Mouse (Mus musculus) lung, postnatal 36 days (tissue): ENCODE measurements at regions not wholly inside any gene's neighbourhood (a gene's known extent, or its start where the extent isn't known, plus 50 kb on each side); places are given as distances from the start of the nearest gene placed in this dataset.

Source experiments
- DNase-seq: peaks from one replicate; pipeline ENCODE4 v3.0.0; 2022; ENCODE audit warnings: mixed read lengths

GRCm38 (mm10) chr1:76091031-76091430 is 545.0 kb downstream of the Slc4a3 start:
- no peak for DNase-seq

- peak; percentile 25 for DNase-seq
Observed at GRCm38 (mm10) chr1:76113281-76113680, 567.2 kb downstream of the Slc4a3 start.

GRCm38 (mm10) chr1:76120840-76121239 is 574.8 kb downstream of the Slc4a3 start:
- no peak for DNase-seq

- DNase-seq: no peak
Observed at GRCm38 (mm10) chr1:76130353-76130752, 584.3 kb downstream of the Slc4a3 start.

- peak; percentile 2 for DNase-seq
Observed at GRCm38 (mm10) chr1:76136810-76137209, 590.7 kb downstream of the Slc4a3 start.

- no peak for DNase-seq
Observed at GRCm38 (mm10) chr1:76137701-76138100, 591.6 kb downstream of the Slc4a3 start.

GRCm38 (mm10) chr1:76143516-76143915 is 597.5 kb downstream of the Slc4a3 start:
- DNase-seq: no peak

GRCm38 (mm10) chr1:76148963-76149362 is 602.9 kb downstream of the Slc4a3 start:
- no peak for DNase-seq

- no peak for DNase-seq
Observed at GRCm38 (mm10) chr1:76156291-76156690, 610.2 kb downstream of the Slc4a3 start.

- no peak for DNase-seq
Observed at GRCm38 (mm10) chr1:76167486-76167885, 621.4 kb downstream of the Slc4a3 start.

- DNase-seq: no peak
Observed at GRCm38 (mm10) chr1:76181181-76181580, 635.1 kb downstream of the Slc4a3 start.

GRCm38 (mm10) chr1:76194844-76195243 is 648.8 kb downstream of the Slc4a3 start:
- DNase-seq: peak; percentile 35

GRCm38 (mm10) chr1:76197651-76198050 is 651.6 kb downstream of the Slc4a3 start:
- DNase-seq: no peak

GRCm38 (mm10) chr1:76200906-76201305 is 654.8 kb downstream of the Slc4a3 start:
- no peak for DNase-seq

- no peak for DNase-seq
Observed at GRCm38 (mm10) chr1:76212486-76212885, 666.4 kb downstream of the Slc4a3 start.

GRCm38 (mm10) chr1:76244721-76245120 is 698.7 kb downstream of the Slc4a3 start:
- DNase-seq: no peak

- no peak for DNase-seq
Observed at GRCm38 (mm10) chr1:76246181-76246796, 700.2 kb downstream of the Slc4a3 start.

GRCm38 (mm10) chr1:76247126-76247525 is 701.1 kb downstream of the Slc4a3 start:
- DNase-seq: no peak

GRCm38 (mm10) chr1:76258217-76258616 is 712.2 kb downstream of the Slc4a3 start:
- no peak for DNase-seq

- peak; percentile 12 for DNase-seq
Observed at GRCm38 (mm10) chr1:76276148-76276547, 730.1 kb downstream of the Slc4a3 start.

- no peak for DNase-seq
Observed at GRCm38 (mm10) chr1:76276624-76277023, 730.6 kb downstream of the Slc4a3 start.

GRCm38 (mm10) chr1:76283322-76283721 is 737.3 kb downstream of the Slc4a3 start:
- peak; percentile 8 for DNase-seq

- DNase-seq: no peak
Observed at GRCm38 (mm10) chr1:76322943-76323559, 777.0 kb downstream of the Slc4a3 start.

- no peak for DNase-seq
Observed at GRCm38 (mm10) chr1:76323592-76323991, 777.5 kb downstream of the Slc4a3 start.

GRCm38 (mm10) chr1:76336011-76336410 is 789.9 kb downstream of the Slc4a3 start:
- DNase-seq: no peak
